Mouse (Mus musculus) intestine, embryonic 15.5 days (tissue): ENCODE data around the gene Mocs2. TPM values are rescaled to one million over a fixed set of nuclear protein-coding genes. Genes with fewer than 3 reads are reported as not detected.

ENCODE experiments used
- ATAC-seq: fragments of 200-750 bp; cut with Nextera tagmentation; 2 replicates; pipeline ENCODE4 v1.8.0; 2017; ENCODE audit warnings: moderate TSS enrichment, moderate library complexity
- H3K27ac ChIP-seq: fragments of 300-500 bp; sonication (generic); 2 replicates; pipeline ENCODE4 v1.5.1; 2015; ENCODE audit warnings: mild to moderate bottlenecking, inconsistent platforms
- H3K27me3 ChIP-seq: fragments of 300-500 bp; sonication (generic); replicated peaks from 2 replicates; pipeline ENCODE4 v1.6.1; 2015; ENCODE audit warnings: inconsistent platforms
- H3K36me3 ChIP-seq: fragments of 300-500 bp; sonication (generic); 2 replicates; pipeline ENCODE4 v1.6.1; 2015; ENCODE audit warnings: inconsistent platforms
- H3K4me1 ChIP-seq: fragments of 300-500 bp; sonication (generic); replicated peaks from 2 replicates; pipeline ENCODE4 v1.6.1; 2015; ENCODE audit warnings: inconsistent platforms
- H3K4me2 ChIP-seq: fragments of 300-500 bp; sonication (generic); replicated peaks from 2 replicates; pipeline ENCODE4 v1.6.1; 2015; ENCODE audit warnings: mild to moderate bottlenecking, inconsistent platforms
- H3K4me3 ChIP-seq: fragments of 300-500 bp; sonication (generic); replicated peaks from 2 replicates; pipeline ENCODE4 v1.5.1; 2015; ENCODE audit warnings: inconsistent platforms
- H3K9ac ChIP-seq: fragments of 300-500 bp; sonication (generic); 2 replicates; pipeline ENCODE4 v1.6.1; 2015; ENCODE audit warnings: inconsistent platforms
- H3K9me3 ChIP-seq: fragments of 300-500 bp; sonication (generic); 2 replicates; pipeline ENCODE4 v1.6.1; 2016; ENCODE audit warnings: inconsistent platforms
- WGBS: fragments of 180-500 bp; shearing (Covaris S2); methylation state at CpG from one replicate; pipeline ENCODE4 v1.1.7; 2015; 5-methylcytosine and 5-hydroxymethylcytosine counted together
- polyA plus RNA-seq: library from polyadenylated mRNA; unstranded; fragments of >200 nt; fragmentation: Nextera tagmentation; extraction: Ambion mirVana; gene quantifications from 2 replicates; pipeline ENCODE4 v1.2.1, GENCODE M21; 2015

Gene Mocs2
- polyA plus RNA-seq, 1 experiment from 2014 or later: 104 TPM

DNA sequence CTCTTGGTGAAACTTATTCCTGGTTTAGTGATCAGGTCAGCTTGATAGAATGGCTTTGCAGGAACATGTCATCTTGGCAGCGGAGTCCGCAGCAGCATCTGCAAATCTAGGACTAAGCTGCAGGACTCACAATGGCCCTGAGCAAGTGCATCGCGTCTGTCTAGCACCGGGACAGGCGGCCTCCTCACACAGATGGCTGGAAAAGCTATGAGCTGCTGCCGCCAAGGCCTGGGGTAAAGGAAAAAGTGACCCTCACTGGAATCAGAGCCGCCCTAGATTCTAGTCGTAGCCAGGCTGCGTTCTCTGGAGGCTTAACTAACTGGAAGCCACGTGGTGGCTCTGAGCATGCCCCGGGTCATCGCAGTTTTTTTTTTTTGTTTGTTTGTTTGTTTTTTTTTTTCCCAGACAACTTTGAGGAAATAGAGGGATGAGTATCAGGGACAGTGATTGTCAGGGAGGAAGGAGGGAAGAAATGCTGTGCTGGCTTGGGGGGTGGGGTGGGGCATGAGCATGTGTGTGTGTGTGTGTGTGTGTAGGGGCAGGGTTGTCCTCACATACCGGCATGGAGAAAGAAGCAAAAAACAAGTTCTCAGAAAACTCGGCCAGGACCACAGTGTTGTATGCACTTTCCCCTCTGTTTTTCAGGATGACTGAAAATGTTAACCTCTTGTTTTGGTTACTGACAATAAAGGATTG is 37.7 kb downstream of the Mocs2 start:
- no peak for ATAC-seq
- Histone ChIP-seq H3K9me3 (no peaks in the 10 kb centered on the region), H3K4me1 (no peaks in the 10 kb centered on the region), H3K27me3 (no peaks in the 10 kb centered on the region), H3K36me3 (no peaks in the 10 kb centered on the region), H3K27ac (no peak overlapping the region), H3K9ac (no peak overlapping the region), H3K4me3 (no peak overlapping the region), H3K4me2 (no peak overlapping the region)
- 38% methylated on average over 15 of the region's 15 CpGs for WGBS

GRCm38 (mm10) chr13:114856269-114856627 is 38.2 kb downstream of the Mocs2 start:
- Histone ChIP-seq H3K9me3 (no peaks in the 10 kb centered on the region), H3K4me1 (no peaks in the 10 kb centered on the region), H3K4me2 (no peak overlapping the region), H3K27ac (no peak overlapping the region), H3K9ac (no peak overlapping the region), H3K36me3 (no peaks in the 10 kb centered on the region), H3K4me3 (no peak overlapping the region), H3K27me3 (no peaks in the 10 kb centered on the region)
- ATAC-seq: no peak
- 34% methylated on average over 7 of the region's 7 CpGs for WGBS

DNA sequence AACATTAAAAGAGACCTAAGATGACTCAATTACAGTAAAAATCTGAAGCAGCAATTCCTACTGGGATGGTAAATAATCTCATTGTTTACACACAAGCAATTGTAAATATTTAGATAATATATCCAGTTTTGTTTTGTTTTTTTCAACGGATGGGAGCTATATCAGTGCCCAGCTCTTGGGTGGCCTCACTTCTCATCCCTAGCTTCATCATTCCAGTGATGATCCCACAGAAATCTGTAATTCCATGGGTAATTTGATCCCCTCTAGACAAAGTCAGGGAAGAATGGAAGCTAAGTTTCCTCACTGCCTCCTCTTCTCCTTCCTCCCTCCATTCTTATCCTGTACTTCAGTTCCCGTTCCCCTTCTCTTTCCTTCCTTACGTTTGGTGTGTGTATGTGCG is 39.5 kb downstream of the Mocs2 start:
- H3K36me3 ChIP-seq: no peaks in the 10 kb centered on the region
- H3K4me1 ChIP-seq: no peaks in the 10 kb centered on the region
- H3K27me3 ChIP-seq: no peaks in the 10 kb centered on the region
- peak; percentile 32; the same call in 1 of the 2 replicates for ATAC-seq
- H3K9ac ChIP-seq: no peak overlapping the region
- WGBS: 68% methylated on average over 4 of the region's 4 CpGs
- H3K4me3 ChIP-seq: no peak overlapping the region
- no peak overlapping the region for H3K4me2 ChIP-seq
- H3K27ac ChIP-seq: no peak overlapping the region
- H3K9me3 ChIP-seq: no peaks in the 10 kb centered on the region

- Histone ChIP-seq H3K4me1 (0 out of 2 replicates have a peak, but pooled peaks cover 2% of the 10 kb centered on the region), H3K27me3 (no peaks in the 10 kb centered on the region), H3K4me3 (no peak overlapping the region), H3K9ac (no peak overlapping the region), H3K36me3 (no peaks in the 10 kb centered on the region; the same call in 1 of the 2 replicates), H3K4me2 (no peak overlapping the region), H3K9me3 (no peaks in the 10 kb centered on the region), H3K27ac (no peak overlapping the region)
- ATAC-seq: no peak
- 73% methylated on average over 6 of the region's 6 CpGs for WGBS
These were observed 56.7 kb downstream of the Mocs2 start for GRCm38 (mm10) chr13:114874738-114875137.

DNA sequence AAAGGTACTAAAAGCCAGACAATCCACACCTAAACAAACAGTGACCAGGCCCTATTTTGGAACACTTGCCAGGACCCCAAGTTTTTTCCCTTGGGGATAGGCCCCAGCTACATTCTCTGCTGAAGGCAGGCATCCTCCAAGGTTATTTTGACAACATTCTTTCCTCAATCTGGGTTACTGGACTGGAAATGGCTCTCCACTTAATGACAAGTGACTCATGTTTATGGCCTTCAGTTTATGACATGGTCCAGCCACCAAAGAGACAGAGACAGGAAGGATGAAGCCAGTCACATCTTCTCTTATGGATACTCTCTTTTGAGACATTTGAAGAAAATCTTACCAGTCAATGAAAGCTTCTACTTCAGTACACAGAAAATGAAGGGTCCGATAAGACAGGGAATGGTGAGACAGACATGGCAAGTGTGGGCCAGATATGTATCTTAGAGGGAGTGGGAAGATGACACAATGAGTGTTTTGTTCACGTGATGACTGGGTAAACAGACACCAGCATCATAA is 58.0 kb downstream of the Mocs2 start:
- no peaks in the 10 kb centered on the region for H3K9me3 ChIP-seq
- H3K9ac ChIP-seq: no peak overlapping the region
- no peak overlapping the region for H3K27ac ChIP-seq
- no peak overlapping the region for H3K4me3 ChIP-seq
- no peak overlapping the region for H3K4me2 ChIP-seq
- 0 out of 2 replicates have a peak, but pooled peaks have one; percentile 43 for ATAC-seq
- 72% methylated on average over 2 of the region's 2 CpGs for WGBS
- H3K27me3 ChIP-seq: no peaks in the 10 kb centered on the region
- H3K36me3 ChIP-seq: no peaks in the 10 kb centered on the region; the same call in 1 of the 2 replicates
- H3K4me1 ChIP-seq: 0 out of 2 replicates have a peak, but pooled peaks cover 2% of the 10 kb centered on the region

DNA sequence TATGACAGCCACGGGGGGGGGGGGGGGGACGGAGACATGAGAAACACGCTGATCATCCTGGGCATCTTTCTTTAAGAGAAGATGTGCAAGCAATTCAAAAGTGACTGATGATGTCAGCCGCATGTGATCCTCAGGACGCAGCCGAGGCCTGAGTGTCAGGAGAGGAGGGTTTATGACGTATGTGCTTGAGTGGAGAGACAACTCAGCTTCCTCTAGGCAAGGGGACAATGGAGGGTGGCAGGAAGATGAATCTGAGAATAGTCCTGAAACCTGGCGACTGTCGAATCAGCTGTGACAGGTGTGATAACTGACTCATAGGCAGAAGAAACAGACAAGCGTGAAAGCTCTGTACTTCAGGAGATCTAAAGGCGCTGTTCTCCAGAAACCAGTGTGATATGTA is 60.6 kb downstream of the Mocs2 start:
- H3K9me3 ChIP-seq: no peaks in the 10 kb centered on the region
- H3K4me1 ChIP-seq: 0 out of 2 replicates have a peak, but pooled peaks cover 2% of the 10 kb centered on the region
- no peak overlapping the region for H3K4me3 ChIP-seq
- H3K36me3 ChIP-seq: no peaks in the 10 kb centered on the region; the same call in 1 of the 2 replicates
- WGBS: 74% methylated on average over 11 of the region's 11 CpGs
- H3K9ac ChIP-seq: no peak overlapping the region
- ATAC-seq: no peak
- no peak overlapping the region for H3K27ac ChIP-seq
- H3K27me3 ChIP-seq: no peaks in the 10 kb centered on the region
- no peak overlapping the region for H3K4me2 ChIP-seq

Other genes with a start within 250 kb of the Mocs2 start
- 7.0 and 9.8 TPM in 2 replicates for gene Itga2, start 113.9 kb downstream of the Mocs2 start, polyA plus RNA-seq